Mouse (Mus musculus) inflammation-experienced regulatory T-cells, adult 6 months (primary cell): ENCODE data around the gene Pola2. TPM values are rescaled to one million over a fixed set of nuclear protein-coding genes. Genes with fewer than 3 reads are reported as not detected.

Experiments used
- ATAC-seq: one replicate; pipeline ENCODE4 v1.8.0; 2017
- polyA plus RNA-seq, 3 experiments: library from polyadenylated mRNA; unstranded; fragments of 100-300 nt; shearing (Covaris generic); gene quantifications; one replicate each; pipeline ENCODE4 v1.2.1; 2017

The Pola2 gene
- polyA plus RNA-seq, 3 experiments from 2014 or later, result 14.2 to 20.4 (median 14.7) TPM

- ATAC-seq, result no peak
Observed at GRCm38 (mm10) chr19:5893282-5894001, 70.6 kb downstream of the Pola2 start.

GRCm38 (mm10) chr19:5892735-5893134 is 71.3 kb downstream of the Pola2 start:
- ATAC-seq, result no peak

GRCm38 (mm10) chr19:5892262-5892661 is 71.7 kb downstream of the Pola2 start:
- ATAC-seq, result no peak

- ATAC-seq, result no peak
Observed at GRCm38 (mm10) chr19:5891521-5892258, 72.3 kb downstream of the Pola2 start.

Other genes with a start within 250 kb of the Pola2 start
- 10 to 100 TPM; 12.5 to 43.4 (median 19.4) TPM for gene Ehbp1l1, start 237.9 kb downstream of the Pola2 start, polyA plus RNA-seq
- 10 to 100 TPM; 13.0 to 57.6 (median 36.1) TPM for gene Fam89b, start 234.5 kb downstream of the Pola2 start, polyA plus RNA-seq
- gene Ltbp3, start 223.3 kb downstream of the Pola2 start, polyA plus RNA-seq, result under 1 TPM in 1 of 3 experiments, not detected in 2; 0.77 TPM
- gene Scyl1, start 192.8 kb downstream of the Pola2 start, polyA plus RNA-seq, result 10 to 100 TPM; 14.2 to 19.5 (median 15.4) TPM
- gene Frmd8, start 88.9 kb downstream of the Pola2 start, polyA plus RNA-seq, result 10 to 100 TPM; 57.3 to 71.3 (median 60.1) TPM
- gene Slc25a45, start 86.4 kb downstream of the Pola2 start, polyA plus RNA-seq, result 10 to 100 TPM; 48.8 to 54.8 (median 54.1) TPM
- gene Tigd3, start 70.1 kb downstream of the Pola2 start, polyA plus RNA-seq, result 1 to 10 TPM in 1 of 3 experiments, under 1 TPM in 2; 0.36 to 1.1 (median 0.66) TPM
- 100 to 1,000 TPM; 157 to 198 (median 189) TPM for gene Dpf2, start 51.2 kb downstream of the Pola2 start, polyA plus RNA-seq
- gene Cdc42ep2, start 39.4 kb downstream of the Pola2 start, polyA plus RNA-seq, result under 1 TPM in 2 of 3 experiments, not detected in 1; 0.32 to 0.52 TPM
- gene Slc22a20, start 21.9 kb upstream of the Pola2 start, polyA plus RNA-seq, result not detected
- gene Capn1, start 51.7 kb upstream of the Pola2 start, polyA plus RNA-seq, result 10 to 100 TPM; 41.9 to 48.2 (median 44.7) TPM
- gene Syvn1, start 82.4 kb upstream of the Pola2 start, polyA plus RNA-seq, result 10 to 100 TPM; 12.6 to 16.5 (median 16.2) TPM
- gene Mrpl49, start 93.6 kb upstream of the Pola2 start, polyA plus RNA-seq, result 10 to 100 TPM; 36.6 to 40.3 (median 36.7) TPM
- gene Fau, start 93.6 kb upstream of the Pola2 start, polyA plus RNA-seq, result 1,000 to 10,000 TPM; 1,798 to 3,866 (median 2,409) TPM
- 10 to 100 TPM in 1 of 3 experiments, 1 to 10 TPM in 2; 5.6 to 11.5 (median 9.4) TPM for gene Znhit2, start 97.0 kb upstream of the Pola2 start, polyA plus RNA-seq
- gene Tm7sf2, start 104.2 kb upstream of the Pola2 start, polyA plus RNA-seq, result 1 to 10 TPM; 5.6 to 7.2 (median 6.9) TPM
- 10 to 100 TPM; 29.3 to 35.6 (median 31.5) TPM for gene Vps51, start 113.0 kb upstream of the Pola2 start, polyA plus RNA-seq
- not detected for gene Tmem262, start 115.8 kb upstream of the Pola2 start, polyA plus RNA-seq
- 1 to 10 TPM in 1 of 3 experiments, under 1 TPM in 1, not detected in 1; 0.77 to 1.1 TPM for gene Gm28374, start 118.1 kb upstream of the Pola2 start, polyA plus RNA-seq
- 10 to 100 TPM; 32.0 to 47.2 (median 36.9) TPM for gene Zfpl1, start 120.8 kb upstream of the Pola2 start, polyA plus RNA-seq
- 10 to 100 TPM in 1 of 3 experiments, 1 to 10 TPM in 2; 2.4 to 24.7 (median 4.4) TPM for gene Cdca5, start 120.8 kb upstream of the Pola2 start, polyA plus RNA-seq
- under 1 TPM in 1 of 3 experiments, not detected in 2; 0.48 TPM for gene AC131692.1, start 130.2 kb upstream of the Pola2 start, polyA plus RNA-seq
- gene Naaladl1, start 141.6 kb upstream of the Pola2 start, polyA plus RNA-seq, result under 1 TPM in 1 of 3 experiments, not detected in 2; 0.33 TPM
- 1 to 10 TPM; 1.4 to 4.4 (median 3.3) TPM for gene Sac3d1, start 154.4 kb upstream of the Pola2 start, polyA plus RNA-seq
- gene Snx15, start 164.1 kb upstream of the Pola2 start, polyA plus RNA-seq, result 10 to 100 TPM; 17.2 to 21.8 (median 20.4) TPM
- gene Batf2, start 176.8 kb upstream of the Pola2 start, polyA plus RNA-seq, result not detected
- 10 to 100 TPM; 14.3 to 31.0 (median 21.9) TPM for gene Arl2, start 177.3 kb upstream of the Pola2 start, polyA plus RNA-seq
- under 1 TPM in 2 of 3 experiments, not detected in 1; 0.55 to 0.79 TPM for gene Majin, start 220.2 kb upstream of the Pola2 start, polyA plus RNA-seq